Mouse (Mus musculus): ENCODE results near the gene Arntl. TPM values are rescaled to one million over a fixed set of nuclear protein-coding genes. Genes with fewer than 3 reads are reported as not detected.

Arntl gene
- polyA plus RNA-seq, 1 experiment from 2014 or later, result 7.6 TPM

- Histone ChIP-seq H3K4me2 (no peak overlapping the region), H3K9ac (ENCODE audit: low read depth, low read length) (no peak overlapping the region), H3K27me3 (ENCODE audit: control insufficient read depth, insufficient read depth, low read length) (no peaks in the 10 kb centered on the region), H3K27ac (ENCODE audit: low read depth, low read length) (no peak overlapping the region), H3K36me3 (ENCODE audit: control insufficient read depth, insufficient read depth, low read length) (no peaks in the 10 kb centered on the region), H3K4me1 (ENCODE audit: control insufficient read depth, insufficient read depth, low read length) (0 out of 2 replicates have a peak, but pooled peaks cover 3% of the 10 kb centered on the region), H3K4me3 (ENCODE audit: low read depth, low read length) (no peak overlapping the region), H3K9me3 (replicated peaks; ENCODE audit: control insufficient read depth, low read length) (no peaks in the 10 kb centered on the region)
- WGBS (ENCODE audit: insufficient replicate concordance), result 63% methylated on average over 2 of the region's 2 CpGs
- no peak for ATAC-seq (replicated peaks; ENCODE audit: insufficient number of reproducible peaks, low FRiP score, low TSS enrichment)
Observed at GRCm38 (mm10) chr7:113277245-113277644, 70.0 kb downstream of the Arntl start.

GRCm38 (mm10) chr7:113278493-113278892, 71.2 kb downstream of the Arntl start:
- H3K9me3 ChIP-seq (replicated peaks; ENCODE audit: control insufficient read depth, low read length), result no peaks in the 10 kb centered on the region
- 75% methylated on average over 3 of the region's 4 CpGs for WGBS (ENCODE audit: insufficient replicate concordance)
- no peak overlapping the region for H3K9ac ChIP-seq (ENCODE audit: low read depth, low read length)
- H3K4me1 ChIP-seq (ENCODE audit: control insufficient read depth, insufficient read depth, low read length), result 0 out of 2 replicates have a peak, but pooled peaks cover 3% of the 10 kb centered on the region
- no peak overlapping the region for H3K27ac ChIP-seq (ENCODE audit: low read depth, low read length)
- no peak for ATAC-seq (replicated peaks; ENCODE audit: insufficient number of reproducible peaks, low FRiP score, low TSS enrichment)
- no peak overlapping the region for H3K4me2 ChIP-seq
- no peak overlapping the region for H3K4me3 ChIP-seq (ENCODE audit: low read depth, low read length)
- H3K36me3 ChIP-seq (ENCODE audit: control insufficient read depth, insufficient read depth, low read length), result no peaks in the 10 kb centered on the region
- no peaks in the 10 kb centered on the region for H3K27me3 ChIP-seq (ENCODE audit: control insufficient read depth, insufficient read depth, low read length)

- Histone ChIP-seq H3K4me2 (no peak overlapping the region), H3K36me3 (ENCODE audit: control insufficient read depth, insufficient read depth, low read length) (no peaks in the 10 kb centered on the region), H3K27me3 (ENCODE audit: control insufficient read depth, insufficient read depth, low read length) (no peaks in the 10 kb centered on the region), H3K4me3 (ENCODE audit: low read depth, low read length) (no peak overlapping the region), H3K9ac (ENCODE audit: low read depth, low read length) (no peak overlapping the region), H3K4me1 (ENCODE audit: control insufficient read depth, insufficient read depth, low read length) (no peaks in the 10 kb centered on the region), H3K9me3 (replicated peaks; ENCODE audit: control insufficient read depth, low read length) (no peaks in the 10 kb centered on the region), H3K27ac (ENCODE audit: low read depth, low read length) (no peak overlapping the region)
- no peak for ATAC-seq (replicated peaks; ENCODE audit: insufficient number of reproducible peaks, low FRiP score, low TSS enrichment)
- 63% methylated on average over 2 of the region's 2 CpGs for WGBS (ENCODE audit: insufficient replicate concordance)
Observed at GRCm38 (mm10) chr7:113279246-113279645, 72.0 kb downstream of the Arntl start.

GRCm38 (mm10) chr7:113285405-113285804, 78.1 kb downstream of the Arntl start:
- 82% methylated on average over 2 of the region's 2 CpGs for WGBS (ENCODE audit: insufficient replicate concordance)
- no peaks in the 10 kb centered on the region for H3K27me3 ChIP-seq (ENCODE audit: control insufficient read depth, insufficient read depth, low read length)
- no peak overlapping the region for H3K27ac ChIP-seq (ENCODE audit: low read depth, low read length)
- no peaks in the 10 kb centered on the region for H3K36me3 ChIP-seq (ENCODE audit: control insufficient read depth, insufficient read depth, low read length)
- no peak overlapping the region for H3K4me3 ChIP-seq (ENCODE audit: low read depth, low read length)
- no peaks in the 10 kb centered on the region for H3K4me1 ChIP-seq (ENCODE audit: control insufficient read depth, insufficient read depth, low read length)
- ATAC-seq (replicated peaks; ENCODE audit: insufficient number of reproducible peaks, low FRiP score, low TSS enrichment), result no peak
- H3K9ac ChIP-seq (ENCODE audit: low read depth, low read length), result no peak overlapping the region
- no peak overlapping the region for H3K4me2 ChIP-seq
- H3K9me3 ChIP-seq (replicated peaks; ENCODE audit: control insufficient read depth, low read length), result no peaks in the 10 kb centered on the region

- Histone ChIP-seq H3K27ac (ENCODE audit: low read depth, low read length) (no peak overlapping the region), H3K9me3 (replicated peaks; ENCODE audit: control insufficient read depth, low read length) (no peaks in the 10 kb centered on the region), H3K36me3 (ENCODE audit: control insufficient read depth, insufficient read depth, low read length) (no peaks in the 10 kb centered on the region), H3K4me2 (no peak overlapping the region), H3K9ac (ENCODE audit: low read depth, low read length) (no peak overlapping the region), H3K4me3 (ENCODE audit: low read depth, low read length) (no peak overlapping the region), H3K27me3 (ENCODE audit: control insufficient read depth, insufficient read depth, low read length) (no peaks in the 10 kb centered on the region), H3K4me1 (ENCODE audit: control insufficient read depth, insufficient read depth, low read length) (no peaks in the 10 kb centered on the region)
- WGBS (ENCODE audit: insufficient replicate concordance), result 71% methylated on average over 1 of the region's 1 CpGs
- ATAC-seq (replicated peaks; ENCODE audit: insufficient number of reproducible peaks, low FRiP score, low TSS enrichment), result no peak
Observed at GRCm38 (mm10) chr7:113289211-113289610, 81.9 kb downstream of the Arntl start.

GRCm38 (mm10) chr7:113291741-113292140, 84.5 kb downstream of the Arntl start:
- no peaks in the 10 kb centered on the region for H3K36me3 ChIP-seq (ENCODE audit: control insufficient read depth, insufficient read depth, low read length)
- H3K4me3 ChIP-seq (ENCODE audit: low read depth, low read length), result no peak overlapping the region
- WGBS (ENCODE audit: insufficient replicate concordance), result 85% methylated on average over 5 of the region's 5 CpGs
- H3K9ac ChIP-seq (ENCODE audit: low read depth, low read length), result no peak overlapping the region
- peaks cover 8% of the 10 kb centered on the region for H3K4me1 ChIP-seq (ENCODE audit: control insufficient read depth, insufficient read depth, low read length)
- no peak overlapping the region for H3K4me2 ChIP-seq
- no peaks in the 10 kb centered on the region for H3K9me3 ChIP-seq (replicated peaks; ENCODE audit: control insufficient read depth, low read length)
- no peaks in the 10 kb centered on the region for H3K27me3 ChIP-seq (ENCODE audit: control insufficient read depth, insufficient read depth, low read length)
- no peak overlapping the region for H3K27ac ChIP-seq (ENCODE audit: low read depth, low read length)
- ATAC-seq (replicated peaks; ENCODE audit: insufficient number of reproducible peaks, low FRiP score, low TSS enrichment), result no peak

- Histone ChIP-seq H3K9me3 (replicated peaks; ENCODE audit: control insufficient read depth, low read length) (no peaks in the 10 kb centered on the region), H3K4me3 (ENCODE audit: low read depth, low read length) (no peak overlapping the region), H3K27me3 (ENCODE audit: control insufficient read depth, insufficient read depth, low read length) (no peaks in the 10 kb centered on the region), H3K27ac (ENCODE audit: low read depth, low read length) (no peak overlapping the region), H3K9ac (ENCODE audit: low read depth, low read length) (no peak overlapping the region), H3K4me1 (ENCODE audit: control insufficient read depth, insufficient read depth, low read length) (peaks cover 8% of the 10 kb centered on the region), H3K36me3 (ENCODE audit: control insufficient read depth, insufficient read depth, low read length) (no peaks in the 10 kb centered on the region), H3K4me2 (no peak overlapping the region)
- WGBS (ENCODE audit: insufficient replicate concordance), result 74% methylated on average over 4 of the region's 4 CpGs
- no peak for ATAC-seq (replicated peaks; ENCODE audit: insufficient number of reproducible peaks, low FRiP score, low TSS enrichment)
Observed at GRCm38 (mm10) chr7:113292193-113292592, 84.9 kb downstream of the Arntl start.

- Histone ChIP-seq H3K9me3 (replicated peaks; ENCODE audit: control insufficient read depth, low read length) (no peaks in the 10 kb centered on the region), H3K27me3 (ENCODE audit: control insufficient read depth, insufficient read depth, low read length) (no peaks in the 10 kb centered on the region), H3K36me3 (ENCODE audit: control insufficient read depth, insufficient read depth, low read length) (no peaks in the 10 kb centered on the region), H3K27ac (ENCODE audit: low read depth, low read length) (no peak overlapping the region), H3K4me2 (no peak overlapping the region), H3K4me3 (ENCODE audit: low read depth, low read length) (no peak overlapping the region), H3K4me1 (ENCODE audit: control insufficient read depth, insufficient read depth, low read length) (peaks cover 8% of the 10 kb centered on the region), H3K9ac (ENCODE audit: low read depth, low read length) (no peak overlapping the region)
- ATAC-seq (replicated peaks; ENCODE audit: insufficient number of reproducible peaks, low FRiP score, low TSS enrichment), result no peak
- 82% methylated on average over 6 of the region's 6 CpGs for WGBS (ENCODE audit: insufficient replicate concordance)
Observed at GRCm38 (mm10) chr7:113294598-113294997, 87.3 kb downstream of the Arntl start.

GRCm38 (mm10) chr7:113295077-113295890, 88.0 kb downstream of the Arntl start:
- no peak; the same call in 1 of the 2 replicates for ATAC-seq (replicated peaks; ENCODE audit: insufficient number of reproducible peaks, low FRiP score, low TSS enrichment)
- Histone ChIP-seq H3K27ac (ENCODE audit: low read depth, low read length) (no peak overlapping the region), H3K4me3 (ENCODE audit: low read depth, low read length) (peak overlapping the region; percentile 22), H3K4me2 (peak overlapping the region; percentile 53), H3K9ac (ENCODE audit: low read depth, low read length) (peak overlapping the region; percentile 43; the same call in 1 of the 2 replicates), H3K4me1 (ENCODE audit: control insufficient read depth, insufficient read depth, low read length) (peaks cover 8% of the 10 kb centered on the region), H3K27me3 (ENCODE audit: control insufficient read depth, insufficient read depth, low read length) (no peaks in the 10 kb centered on the region), H3K36me3 (ENCODE audit: control insufficient read depth, insufficient read depth, low read length) (no peaks in the 10 kb centered on the region), H3K9me3 (replicated peaks; ENCODE audit: control insufficient read depth, low read length) (no peaks in the 10 kb centered on the region)
- 20% methylated on average over 17 of the region's 17 CpGs for WGBS (ENCODE audit: insufficient replicate concordance)

All from heart, embryonic 11.5 days (tissue).